Mouse (Mus musculus): ENCODE results near the gene Esyt2. TPM values are rescaled to one million over a fixed set of nuclear protein-coding genes. Genes with fewer than 3 reads are reported as not detected.

Esyt2 gene
- total RNA-seq, 2 experiments from 2014 or later, result 58.1 to 71.6 TPM

DNA sequence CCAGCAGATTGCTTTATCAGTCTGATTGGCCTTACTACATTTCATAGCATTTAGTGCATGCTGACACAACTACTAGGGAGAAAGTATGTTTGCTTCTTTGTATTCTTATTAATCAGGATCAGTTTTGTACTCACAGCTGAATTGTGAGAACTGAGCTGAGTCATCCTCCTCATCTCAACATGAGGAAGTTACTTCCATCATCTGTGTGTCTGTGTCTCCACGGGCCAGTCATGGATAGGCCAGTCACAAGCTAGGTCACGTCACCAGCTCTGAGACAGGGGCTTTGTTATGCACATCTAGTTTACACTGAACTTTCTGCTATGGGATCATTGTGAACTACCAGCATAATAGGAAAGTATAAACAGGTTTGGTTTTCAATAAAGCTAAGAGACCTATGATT is 152.7 kb downstream of the Esyt2 start:
- no peak for DNase-seq (ENCODE audit: extremely low spot score in 1 of 2, low spot score in 1 of 2)

DNA sequence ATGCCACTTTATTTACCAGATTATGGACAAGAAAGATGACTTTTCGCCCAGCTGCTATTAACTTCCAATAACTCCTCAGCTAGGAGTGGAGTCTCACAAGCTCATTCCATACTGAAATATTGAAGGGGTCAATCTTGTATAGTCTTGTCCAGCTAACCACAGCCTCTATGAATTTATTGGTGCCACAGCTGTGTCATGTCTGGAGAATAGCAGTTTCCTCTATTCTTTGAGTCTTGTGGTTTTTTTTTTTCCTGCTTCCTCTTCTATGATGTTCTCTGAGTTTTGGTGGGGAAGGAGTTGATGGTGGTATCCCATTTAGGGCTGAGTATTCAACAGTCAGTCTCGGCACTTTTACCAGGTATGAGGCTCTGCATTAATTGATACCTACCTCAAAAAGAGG is 154.2 kb downstream of the Esyt2 start:
- no peak for DNase-seq (ENCODE audit: extremely low spot score in 1 of 2, low spot score in 1 of 2)

DNA sequence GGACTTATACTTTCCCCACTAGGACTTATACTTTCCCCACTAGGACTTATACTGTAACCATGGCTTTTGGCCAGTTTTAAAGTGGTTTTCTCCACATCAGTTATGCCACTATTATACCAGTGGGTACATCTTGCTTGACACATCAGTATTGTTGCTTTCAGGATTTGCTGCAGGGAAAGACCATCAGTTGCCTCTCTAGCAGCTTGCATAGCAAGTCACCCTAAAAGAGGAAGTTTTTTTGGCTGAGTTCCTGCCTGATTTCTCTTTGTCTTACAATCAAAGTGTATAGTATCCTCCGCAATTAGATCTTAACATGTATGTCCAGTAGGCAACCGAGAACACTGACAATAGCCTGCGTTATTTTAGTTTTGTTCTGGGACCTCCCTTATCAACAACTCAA is 155.1 kb downstream of the Esyt2 start:
- no peak for DNase-seq (ENCODE audit: extremely low spot score in 1 of 2, low spot score in 1 of 2)

DNA sequence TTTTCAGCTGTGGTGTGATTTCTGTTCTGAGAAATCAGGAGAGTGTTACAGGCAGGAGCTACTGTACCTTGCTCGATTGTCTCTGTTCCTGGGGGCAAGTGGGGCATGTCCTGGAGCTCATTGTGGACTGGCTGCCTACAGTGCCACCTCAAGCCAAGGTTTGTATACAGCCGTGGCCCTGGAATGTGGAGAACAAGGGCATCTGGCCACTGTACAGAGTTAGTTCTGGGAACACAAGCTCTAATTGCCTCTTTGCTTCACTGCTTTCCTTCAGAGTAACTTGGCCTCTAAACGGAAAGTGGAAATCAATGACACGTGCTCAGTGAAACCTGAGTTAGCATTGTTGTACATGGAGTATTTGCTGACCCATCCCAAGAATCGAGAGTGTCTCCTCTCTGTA is 157.6 kb downstream of the Esyt2 start:
- DNase-seq (ENCODE audit: extremely low spot score in 1 of 2, low spot score in 1 of 2), result no peak

Small RNAs within 50 kb of the gene (microRNA-seq; reads per million reads assigned to microRNA genes)
- gene Gm23190, result 0 reads per million in 2 experiments

Other genes starting within 250 kb of the Esyt2 start
- gene Zfp386, start 233.5 kb upstream of the Esyt2 start, total RNA-seq (2021), result 10 to 100 TPM; 31.3 to 33.4 TPM
- under 1 TPM; 0.59 to 0.80 TPM for gene Vipr2, start 203.5 kb upstream of the Esyt2 start, total RNA-seq (2021)
- 10 to 100 TPM; 14.7 to 16.9 TPM for gene Wdr60, start 18.2 kb upstream of the Esyt2 start, total RNA-seq (2021)
- not detected for gene Gm11027, start 5.8 kb upstream of the Esyt2 start, total RNA-seq (2021)
- 1 to 10 TPM; 5.2 to 5.4 TPM for gene Ncapg2, start 124.2 kb downstream of the Esyt2 start, total RNA-seq (2021)
- gene Ptprn2, start 204.5 kb downstream of the Esyt2 start, total RNA-seq (2021), result 100 to 1,000 TPM; 303 to 317 TPM

Data from layer of hippocampus, postnatal 25 days (tissue).